Mouse (Mus musculus) telencephalon, adult 2 months (tissue): ENCODE data around the gene Neu4.
"Not testable (repeated sequence)": the region's sequence is repeated elsewhere in the genome, so short reads cannot be mapped to it uniquely, and the experiment has no call there.

ENCODE experiments used
- DNase-seq: peaks from one replicate; pipeline ENCODE4 v3.0.0-alpha.2; 2011; ENCODE audit warnings: low read depth, low spot score

Neu4 gene

GRCm38 (mm10) chr1:94020151-94020550 is at the start of gene Neu4:
Gene Neu4, plus strand, starts transcription at chr1:94020451.
- no peak for DNase-seq

- not testable (repeated sequence) for DNase-seq
These were observed 49.5 kb upstream of the Neu4 start for GRCm38 (mm10) chr1:93970797-93971196.

GRCm38 (mm10) chr1:93975764-93976163 is 44.5 kb upstream of the Neu4 start:
- not testable (repeated sequence) for DNase-seq

GRCm38 (mm10) chr1:93978287-93978686 is 42.0 kb upstream of the Neu4 start:
- not testable (repeated sequence) for DNase-seq

- not testable (repeated sequence) for DNase-seq
These were observed 39.3 kb upstream of the Neu4 start for GRCm38 (mm10) chr1:93980932-93981331.

- DNase-seq, result no peak
These were observed 34.1 kb upstream of the Neu4 start for GRCm38 (mm10) chr1:93986167-93986566.

- no peak for DNase-seq
These were observed 31.5 kb upstream of the Neu4 start for GRCm38 (mm10) chr1:93988786-93989185.

GRCm38 (mm10) chr1:93990209-93990608 is 30.0 kb upstream of the Neu4 start, which contains the start of gene Gal3st2c:
Gene Gal3st2c, plus strand, starts transcription at chr1:93990509.
- not testable (repeated sequence) for DNase-seq

GRCm38 (mm10) chr1:93991068-93991467 is 29.2 kb upstream of the Neu4 start:
- not testable (repeated sequence) for DNase-seq

GRCm38 (mm10) chr1:93991491-93991890 is 28.8 kb upstream of the Neu4 start:
- not testable (repeated sequence) for DNase-seq

GRCm38 (mm10) chr1:94001023-94001422 is 19.2 kb upstream of the Neu4 start:
- DNase-seq, result peak; percentile 51

- DNase-seq, result not testable (repeated sequence)
These were observed 14.2 kb upstream of the Neu4 start for GRCm38 (mm10) chr1:94005954-94006506.

GRCm38 (mm10) chr1:94008826-94009225 is 11.4 kb upstream of the Neu4 start:
- peak; percentile 89 for DNase-seq

GRCm38 (mm10) chr1:94011643-94012042 is 8.6 kb upstream of the Neu4 start:
- DNase-seq, result no peak

- DNase-seq, result no peak
These were observed 7.4 kb downstream of the Neu4 start for GRCm38 (mm10) chr1:94027506-94028108.

- no peak for DNase-seq
These were observed 8.5 kb downstream of the Neu4 start for GRCm38 (mm10) chr1:94028741-94029140.

- DNase-seq, result no peak
These were observed 12.9 kb downstream of the Neu4 start for GRCm38 (mm10) chr1:94033075-94033602.

- peak; percentile 72 for DNase-seq
These were observed 14.9 kb downstream of the Neu4 start for GRCm38 (mm10) chr1:94034984-94035743.

GRCm38 (mm10) chr1:94040391-94040790 is 20.1 kb downstream of the Neu4 start:
- no peak for DNase-seq

- no peak for DNase-seq
These were observed 25.3 kb downstream of the Neu4 start for GRCm38 (mm10) chr1:94045559-94045958.

GRCm38 (mm10) chr1:94046544-94046943 is 26.3 kb downstream of the Neu4 start:
- no peak for DNase-seq

- DNase-seq, result no peak
These were observed 30.9 kb downstream of the Neu4 start for GRCm38 (mm10) chr1:94051104-94051503.
